Mouse (Mus musculus) thymus, adult 2 months (tissue): ENCODE data around the gene Ptpn3.

ENCODE experiments used
- CTCF ChIP-seq: fragments of 200-500 bp; IDR thresholded peaks from 2 replicates; pipeline ENCODE4 v1.5.1; 2012; ENCODE audit warnings: mild to moderate bottlenecking, control low read depth, low read length, moderate library complexity, borderline replicate concordance; ENCODE audit not compliant: control insufficient read depth, poor library complexity, insufficient read depth; ENCODE audit errors: extremely low read depth
- POLR2A ChIP-seq: fragments of 200-500 bp; IDR thresholded peaks from 2 replicates; pipeline ENCODE4 v1.6.1; 2012; ENCODE audit warnings: mild to moderate bottlenecking, low read length, control low read depth, moderate library complexity; ENCODE audit not compliant: control insufficient read depth, poor library complexity, insufficient read depth; ENCODE audit errors: extremely low read depth

DNA sequence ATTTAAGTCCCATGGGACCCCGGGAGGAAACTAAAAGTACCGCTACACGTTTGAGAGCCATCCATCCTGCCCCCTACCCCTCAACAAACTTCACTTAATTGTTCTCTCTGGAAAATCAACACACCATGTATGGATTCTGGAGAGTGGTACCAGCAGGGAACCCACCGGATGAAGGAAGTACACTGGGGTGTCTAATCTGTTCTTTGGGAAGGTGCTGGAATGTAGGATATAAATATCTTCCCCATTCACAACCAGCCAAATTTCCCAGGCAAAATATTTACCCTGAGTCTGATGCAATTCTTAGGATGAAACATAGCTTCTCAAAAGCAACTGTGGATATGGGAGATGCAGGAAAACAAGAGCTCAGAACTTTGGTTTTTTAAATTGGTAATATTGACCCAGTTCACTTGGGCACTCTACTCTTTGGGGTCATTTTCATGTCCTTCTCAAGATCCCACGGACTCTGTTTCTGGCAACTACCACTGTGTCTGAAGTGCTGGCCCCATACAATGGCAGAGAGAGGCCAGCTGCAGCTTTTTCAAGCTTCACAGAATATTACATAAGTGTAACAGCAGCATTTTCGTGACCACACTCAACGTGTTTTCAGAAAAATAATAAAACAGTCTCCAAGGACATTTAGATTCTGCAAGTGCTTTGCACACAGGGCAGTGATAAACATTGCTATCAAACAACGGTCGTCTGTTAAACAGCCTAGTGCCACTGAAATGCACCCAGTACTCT is 109.9 kb downstream of the Ptpn3 start:
- TF ChIP-seq POLR2A, result no peak
- TF ChIP-seq CTCF, result no peak
